Mouse (Mus musculus): ENCODE data around the gene Psmd11. TPM values are rescaled to one million over a fixed set of nuclear protein-coding genes. Genes with fewer than 3 reads are reported as not detected.

Gene Psmd11
- polyA plus RNA-seq, 1 experiment from 2014 or later, result 256 TPM

DNA sequence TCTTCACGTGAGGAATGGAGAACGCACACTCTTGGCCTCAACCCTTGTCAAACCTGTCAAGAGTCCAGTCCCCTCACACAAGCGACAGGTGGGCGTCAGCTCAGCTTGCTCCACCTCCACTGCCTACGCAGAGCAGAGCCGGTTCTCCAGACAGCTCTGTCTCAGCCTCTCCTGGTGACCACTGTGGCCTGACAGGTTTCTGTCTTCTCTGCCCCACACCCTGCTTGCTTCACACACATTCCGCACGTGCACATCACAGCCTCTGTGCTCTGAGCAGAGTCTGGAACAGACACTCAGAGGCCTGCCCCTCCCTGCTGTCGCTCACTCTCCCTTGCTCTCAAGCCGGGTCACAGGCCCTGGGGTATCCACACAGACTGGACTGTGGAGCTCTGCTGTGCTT, 62.4 kb downstream of the Psmd11 start:
- H3K9ac ChIP-seq (ENCODE audit: low read depth, low read length), result no peak overlapping the region
- H3K4me3 ChIP-seq (ENCODE audit: low read depth, low read length), result no peak overlapping the region
- H3K4me1 ChIP-seq (replicated peaks; ENCODE audit: control insufficient read depth, insufficient read depth, low read length), result peaks cover 5% of the 10 kb centered on the region
- no peaks in the 10 kb centered on the region; the same call in 1 of the 2 replicates for H3K27me3 ChIP-seq (replicated peaks; ENCODE audit: control insufficient read depth, insufficient read depth, low read length)
- WGBS, result 72% methylated on average over 10 of the region's 10 CpGs
- no peak overlapping the region for H3K4me2 ChIP-seq
- DNase-seq (ENCODE audit: low spot score), result no peak
- H3K27ac ChIP-seq (ENCODE audit: low read depth, low read length), result no peak overlapping the region
- H3K9me3 ChIP-seq (ENCODE audit: control insufficient read depth, low read length), result no peaks in the 10 kb centered on the region
- no peak for ATAC-seq (replicated peaks; ENCODE audit: low FRiP score)
- H3K36me3 ChIP-seq (ENCODE audit: control insufficient read depth, insufficient read depth, low read length), result no peaks in the 10 kb centered on the region

DNA sequence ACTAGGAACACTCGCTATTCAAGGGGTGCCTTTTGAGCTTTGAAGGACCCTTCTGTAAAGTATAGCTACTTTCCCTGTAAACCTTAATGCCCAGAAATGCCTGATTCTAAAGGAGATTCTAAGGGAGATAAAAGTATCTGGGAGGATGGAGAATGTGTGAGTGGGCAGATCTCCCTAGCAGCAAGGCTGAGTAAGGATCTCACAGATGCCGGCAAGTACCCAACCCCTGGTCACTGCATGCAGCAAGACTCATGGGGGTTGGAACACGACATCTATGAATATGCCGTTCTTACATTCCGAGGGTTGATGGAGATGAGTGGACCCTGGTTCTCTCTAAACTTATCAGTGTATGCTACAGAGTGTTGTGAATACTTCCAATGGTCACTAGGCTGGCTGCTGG, 64.8 kb downstream of the Psmd11 start:
- no peak overlapping the region for H3K4me3 ChIP-seq (ENCODE audit: low read depth, low read length)
- H3K36me3 ChIP-seq (ENCODE audit: control insufficient read depth, insufficient read depth, low read length), result no peaks in the 10 kb centered on the region
- no peaks in the 10 kb centered on the region; the same call in 1 of the 2 replicates for H3K27me3 ChIP-seq (replicated peaks; ENCODE audit: control insufficient read depth, insufficient read depth, low read length)
- no peak overlapping the region for H3K27ac ChIP-seq (ENCODE audit: low read depth, low read length)
- H3K4me1 ChIP-seq (replicated peaks; ENCODE audit: control insufficient read depth, insufficient read depth, low read length), result peaks cover 5% of the 10 kb centered on the region
- no peak overlapping the region for H3K9ac ChIP-seq (ENCODE audit: low read depth, low read length)
- ATAC-seq (replicated peaks; ENCODE audit: low FRiP score), result no peak
- H3K4me2 ChIP-seq, result no peak overlapping the region
- H3K9me3 ChIP-seq (ENCODE audit: control insufficient read depth, low read length), result no peaks in the 10 kb centered on the region
- DNase-seq (ENCODE audit: low spot score), result no peak
- 88% methylated on average over 5 of the region's 5 CpGs for WGBS

DNA sequence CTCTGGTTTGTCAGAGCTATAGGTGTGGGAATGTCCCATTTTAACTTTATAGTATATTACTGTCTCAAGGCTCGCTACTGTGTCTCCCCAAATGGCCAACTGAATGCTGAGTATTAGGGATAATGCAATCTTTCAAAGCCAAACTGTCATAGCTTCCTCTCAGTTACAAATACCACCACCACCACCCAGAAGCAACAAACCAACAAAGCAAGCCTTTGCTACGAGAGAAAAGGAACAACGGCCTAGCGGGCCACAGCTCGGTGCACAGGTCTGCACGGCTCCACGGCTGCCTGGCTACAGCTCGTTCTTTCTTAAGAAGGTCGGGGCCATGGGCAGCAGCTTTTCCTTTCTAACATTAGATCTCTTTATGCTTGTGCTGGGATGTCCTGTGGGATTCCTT, 66.4 kb downstream of the Psmd11 start:
- Histone ChIP-seq H3K9ac (ENCODE audit: low read depth, low read length) (no peak overlapping the region), H3K27ac (ENCODE audit: low read depth, low read length) (no peak overlapping the region), H3K4me1 (replicated peaks; ENCODE audit: control insufficient read depth, insufficient read depth, low read length) (0 out of 2 replicates have a peak, but pooled peaks cover 7% of the 10 kb centered on the region), H3K27me3 (replicated peaks; ENCODE audit: control insufficient read depth, insufficient read depth, low read length) (no peaks in the 10 kb centered on the region), H3K4me3 (ENCODE audit: low read depth, low read length) (no peak overlapping the region), H3K4me2 (no peak overlapping the region), H3K9me3 (ENCODE audit: control insufficient read depth, low read length) (no peaks in the 10 kb centered on the region), H3K36me3 (ENCODE audit: control insufficient read depth, insufficient read depth, low read length) (no peaks in the 10 kb centered on the region)
- 83% methylated on average over 9 of the region's 9 CpGs for WGBS
- no peak for ATAC-seq (replicated peaks; ENCODE audit: low FRiP score)
- DNase-seq (ENCODE audit: low spot score), result no peak

GRCm38 (mm10) chr11:80495972-80496371, 67.6 kb downstream of the Psmd11 start:
- H3K9ac ChIP-seq (ENCODE audit: low read depth, low read length), result no peak overlapping the region
- H3K4me1 ChIP-seq (replicated peaks; ENCODE audit: control insufficient read depth, insufficient read depth, low read length), result 0 out of 2 replicates have a peak, but pooled peaks cover 7% of the 10 kb centered on the region

DNA sequence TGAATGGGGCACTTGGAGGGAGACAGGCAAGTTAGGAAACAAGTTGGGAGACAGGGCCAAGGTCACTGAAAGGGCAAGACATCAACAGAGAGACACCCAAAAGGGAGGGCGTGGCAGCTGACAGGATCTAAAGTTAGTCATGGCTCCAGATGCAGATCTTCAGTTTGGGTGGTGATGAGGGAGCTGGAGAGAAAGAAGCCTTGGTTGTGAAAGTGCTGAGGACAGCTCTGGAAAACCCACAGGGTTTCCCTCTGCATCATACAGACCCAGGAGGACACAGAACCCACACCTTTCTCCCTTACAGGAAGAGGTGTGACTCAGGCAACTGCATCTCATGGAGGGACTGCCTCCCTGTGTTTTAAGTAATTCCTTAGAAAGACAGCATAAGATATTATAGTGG, 68.2 kb downstream of the Psmd11 start:
- Histone ChIP-seq H3K27ac (ENCODE audit: low read depth, low read length) (no peak overlapping the region), H3K4me3 (ENCODE audit: low read depth, low read length) (no peak overlapping the region), H3K9me3 (ENCODE audit: control insufficient read depth, low read length) (no peaks in the 10 kb centered on the region), H3K36me3 (ENCODE audit: control insufficient read depth, insufficient read depth, low read length) (no peaks in the 10 kb centered on the region), H3K27me3 (replicated peaks; ENCODE audit: control insufficient read depth, insufficient read depth, low read length) (no peaks in the 10 kb centered on the region), H3K4me2 (no peak overlapping the region), H3K9ac (ENCODE audit: low read depth, low read length) (no peak overlapping the region), H3K4me1 (replicated peaks; ENCODE audit: control insufficient read depth, insufficient read depth, low read length) (0 out of 2 replicates have a peak, but pooled peaks cover 7% of the 10 kb centered on the region)
- WGBS, result 63% methylated on average over 1 of the region's 1 CpGs
- DNase-seq (ENCODE audit: low spot score), result no peak
- no peak for ATAC-seq (replicated peaks; ENCODE audit: low FRiP score)

More at GRCm38 (mm10) chr11:80495972-80496371, 67.6 kb downstream of the Psmd11 start:
- H3K27me3 ChIP-seq (replicated peaks; ENCODE audit: control insufficient read depth, insufficient read depth, low read length), result no peaks in the 10 kb centered on the region
- no peak for ATAC-seq (replicated peaks; ENCODE audit: low FRiP score)
- H3K4me3 ChIP-seq (ENCODE audit: low read depth, low read length), result no peak overlapping the region
- no peak overlapping the region for H3K27ac ChIP-seq (ENCODE audit: low read depth, low read length)
- no peak for DNase-seq (ENCODE audit: low spot score)
- no peaks in the 10 kb centered on the region for H3K36me3 ChIP-seq (ENCODE audit: control insufficient read depth, insufficient read depth, low read length)
- no peak overlapping the region for H3K4me2 ChIP-seq
- 90% methylated on average over 6 of the region's 6 CpGs for WGBS
- H3K9me3 ChIP-seq (ENCODE audit: control insufficient read depth, low read length), result no peaks in the 10 kb centered on the region

GRCm38 (mm10) chr11:80497225-80497919, 69.0 kb downstream of the Psmd11 start:
- Histone ChIP-seq H3K36me3 (ENCODE audit: control insufficient read depth, insufficient read depth, low read length) (no peaks in the 10 kb centered on the region), H3K27me3 (replicated peaks; ENCODE audit: control insufficient read depth, insufficient read depth, low read length) (no peaks in the 10 kb centered on the region), H3K27ac (ENCODE audit: low read depth, low read length) (no peak overlapping the region), H3K9me3 (ENCODE audit: control insufficient read depth, low read length) (no peaks in the 10 kb centered on the region), H3K4me2 (no peak overlapping the region), H3K9ac (ENCODE audit: low read depth, low read length) (no peak overlapping the region), H3K4me3 (ENCODE audit: low read depth, low read length) (no peak overlapping the region), H3K4me1 (replicated peaks; ENCODE audit: control insufficient read depth, insufficient read depth, low read length) (0 out of 2 replicates have a peak, but pooled peaks cover 7% of the 10 kb centered on the region)
- DNase-seq (ENCODE audit: low spot score), result no peak
- ATAC-seq (replicated peaks; ENCODE audit: low FRiP score), result no peak
- 83% methylated on average over 10 of the region's 10 CpGs for WGBS

DNA sequence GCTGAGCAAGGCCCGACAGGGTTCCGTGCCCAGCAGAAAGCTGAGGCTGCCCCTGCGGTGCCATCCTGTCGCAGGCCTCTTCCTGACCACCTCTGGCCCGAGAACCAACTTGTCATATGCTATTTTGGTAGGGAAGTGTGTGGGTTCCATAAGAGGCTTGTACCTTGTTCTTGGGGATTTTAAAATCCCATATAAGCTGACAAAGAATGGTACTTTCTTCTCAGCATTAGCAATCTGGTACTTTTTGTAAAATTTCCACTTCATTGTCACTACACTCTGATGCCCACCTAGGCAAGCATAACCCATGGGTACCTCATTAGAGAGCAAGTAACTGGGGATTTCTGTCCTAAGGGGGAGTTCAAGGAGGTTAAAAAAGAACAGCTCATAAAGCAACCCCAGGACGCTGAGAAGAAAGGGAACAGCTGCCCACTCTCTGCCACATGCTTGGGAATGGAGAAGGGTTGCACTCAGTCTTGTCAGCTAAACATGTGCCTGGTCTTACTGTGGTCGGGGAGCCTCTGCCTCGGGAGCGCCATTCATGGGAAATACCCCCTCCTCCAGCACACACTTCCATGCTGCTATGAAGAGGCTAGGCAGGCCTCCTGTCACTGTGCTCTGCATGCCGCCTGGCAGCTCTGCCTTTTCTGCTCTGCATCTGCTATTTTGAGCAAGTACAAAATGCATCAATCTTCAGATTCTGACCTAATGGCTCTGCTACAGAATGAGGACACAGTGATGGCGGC, 70.1 kb downstream of the Psmd11 start:
- Histone ChIP-seq H3K9ac (ENCODE audit: low read depth, low read length) (no peak overlapping the region), H3K36me3 (ENCODE audit: control insufficient read depth, insufficient read depth, low read length) (no peaks in the 10 kb centered on the region), H3K9me3 (ENCODE audit: control insufficient read depth, low read length) (no peaks in the 10 kb centered on the region), H3K4me3 (ENCODE audit: low read depth, low read length) (no peak overlapping the region), H3K27me3 (replicated peaks; ENCODE audit: control insufficient read depth, insufficient read depth, low read length) (no peaks in the 10 kb centered on the region), H3K27ac (ENCODE audit: low read depth, low read length) (no peak overlapping the region), H3K4me1 (replicated peaks; ENCODE audit: control insufficient read depth, insufficient read depth, low read length) (0 out of 2 replicates have a peak, but pooled peaks cover 7% of the 10 kb centered on the region), H3K4me2 (no peak overlapping the region)
- WGBS, result 71% methylated on average over 11 of the region's 11 CpGs
- ATAC-seq (replicated peaks; ENCODE audit: low FRiP score) (no peak), DNase-seq (ENCODE audit: low spot score) (no peak)

- H3K9me3 ChIP-seq (ENCODE audit: control insufficient read depth, low read length), result no peaks in the 10 kb centered on the region
- WGBS, result 73% methylated on average over 4 of the region's 4 CpGs
These were observed 71.1 kb downstream of the Psmd11 start for GRCm38 (mm10) chr11:80499550-80499952.

More at GRCm38 (mm10) chr11:80499550-80499952, 71.1 kb downstream of the Psmd11 start:
- Histone ChIP-seq H3K4me1 (replicated peaks; ENCODE audit: control insufficient read depth, insufficient read depth, low read length) (peaks cover 13% of the 10 kb centered on the region; the same call in 1 of the 2 replicates), H3K27me3 (replicated peaks; ENCODE audit: control insufficient read depth, insufficient read depth, low read length) (no peaks in the 10 kb centered on the region), H3K36me3 (ENCODE audit: control insufficient read depth, insufficient read depth, low read length) (no peaks in the 10 kb centered on the region), H3K4me2 (no peak overlapping the region), H3K27ac (ENCODE audit: low read depth, low read length) (no peak overlapping the region), H3K9ac (ENCODE audit: low read depth, low read length) (no peak overlapping the region), H3K4me3 (ENCODE audit: low read depth, low read length) (no peak overlapping the region)
- DNase-seq (ENCODE audit: low spot score) (no peak), ATAC-seq (replicated peaks; ENCODE audit: low FRiP score) (no peak)

Data from liver, embryonic 11.5 days (tissue).